ENCODE assay signal across 9 mouse cellular contexts in the genomic region with DNA sequence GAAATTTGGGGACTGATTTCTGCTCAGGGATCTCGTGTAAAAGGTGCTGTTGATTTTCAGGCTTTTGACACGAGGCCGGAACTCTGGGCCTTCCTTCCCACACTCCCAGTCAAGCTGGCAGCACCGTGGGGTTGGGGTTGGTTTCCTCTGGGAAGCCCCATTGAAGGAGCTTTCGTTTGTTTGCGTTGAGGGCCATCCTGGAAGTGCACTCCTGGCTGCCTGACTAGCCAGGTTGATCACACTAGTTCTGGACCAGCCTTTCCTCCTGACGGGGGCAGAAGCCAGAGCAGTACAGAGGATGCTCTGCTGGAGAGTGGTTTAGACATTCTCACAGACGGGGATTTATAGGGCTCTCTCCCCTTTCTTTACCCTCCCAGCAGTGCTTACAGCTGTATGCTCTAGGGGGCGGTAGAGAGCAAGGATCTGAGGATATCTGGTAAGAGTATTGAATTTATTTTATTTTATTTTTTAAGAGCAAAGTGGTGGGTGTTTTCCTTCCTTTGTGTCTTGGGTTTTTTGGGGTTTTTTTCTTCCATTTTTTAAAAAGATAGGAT.
A peak's percentile ranks its signal among the peaks of the same experiment; 100 is the strongest.
DNase-seq lines count a peak whose midpoint lies in the region; ATAC-seq and TF ChIP-seq lines count a peak whose summit lies in the region.
"Had no signal": no experiment of that assay in that cellular context is flagged by ENCODE, and none has a peak within 500 bp of the region (broad histone marks: within the 10 kb centered on the region; RNA-seq: fewer than 3 reads in every experiment).

No protein-coding gene starts in this region.

- no peak overlapping the region for H3K4me2 ChIP-seq in heart, postnatal 0 days (ENCODE audit: low read depth, low read length)

- no peak for TF ChIP-seq EP300 in heart, postnatal 0 days (IDR thresholded peaks at IDR 0.05; ENCODE audit: low read depth)

- peak; percentile 82 for TF ChIP-seq CTCF in heart, postnatal 0 days (IDR thresholded peaks at IDR 0.05; ENCODE audit: low read depth)

- 31% methylated on average over 9 of the region's 9 CpGs for WGBS in heart, postnatal 0 days

- peak; percentile 15 for DNase-seq in left cerebral cortex, adult 11 months (ENCODE audit: low spot score)
- no peak for DNase-seq in left cerebral cortex, adult 8-10 months (ENCODE audit: low spot score in 2 of 2)
- DNase-seq in NIH3T3 (ENCODE audit: low read depth), result peak; percentile 54
- DNase-seq in embryo, embryonic 10 days (ENCODE audit: low spot score), result peak; percentile 75
- peak; percentile 35 for DNase-seq in heart, postnatal 0 days (ENCODE audit: low spot score)
- peak; percentile 35 for DNase-seq in layer of hippocampus, adult 9-10 months (ENCODE audit: low spot score)
- peak; percentile 59 for DNase-seq in mesoderm, embryonic 11.5 days (ENCODE audit: low read depth, low spot score)
- peak; percentile 49 for DNase-seq in testis, postnatal 14 days (ENCODE audit: low spot score)

- no peak overlapping the region for H3K9ac ChIP-seq in heart, postnatal 0 days (replicated peaks; ENCODE audit: low read depth, low read length)

- no peak overlapping the region for H3K4me3 ChIP-seq in heart, postnatal 0 days (ENCODE audit: low read depth, low read length)
- H3K4me3 ChIP-seq: erythroblast, embryonic 14.5 days had no signal

- H3K27me3 ChIP-seq in heart, postnatal 0 days (ENCODE audit: control insufficient read depth, insufficient read depth, low read length), result no peaks in the 10 kb centered on the region

- H3K4me1 ChIP-seq in heart, postnatal 0 days (ENCODE audit: control insufficient read depth, insufficient read depth), result peaks cover 8% of the 10 kb centered on the region; the same call in 1 of the 2 replicates

- no peaks in the 10 kb centered on the region for H3K36me3 ChIP-seq in heart, postnatal 0 days (replicated peaks; ENCODE audit: control insufficient read depth, insufficient read depth, low read length)

- H3K27ac ChIP-seq in heart, postnatal 0 days (ENCODE audit: low read depth), result peak overlapping the region; percentile 30

- H3K9me3 ChIP-seq in heart, postnatal 0 days (replicated peaks; ENCODE audit: control insufficient read depth, low read length), result no peaks in the 10 kb centered on the region

- peak; percentile 58 for ATAC-seq in heart, postnatal 0 days (ENCODE audit: insufficient read depth, low read depth)

Comparison
In these comparisons a context has a peak if more than half of its experiments do, and no peak if none do; other contexts are left out.
1. DNase-seq: peak in left cerebral cortex, adult 11 months (single experiment), NIH3T3 (single experiment), embryo, embryonic 10 days (single experiment), heart, postnatal 0 days (single experiment), layer of hippocampus, adult 9-10 months (single experiment), mesoderm, embryonic 11.5 days (single experiment) and testis, postnatal 14 days (single experiment); none in left cerebral cortex, adult 8-10 months (0 of 2).